Mouse (Mus musculus): ENCODE measurements around the gene Commd4. TPM values are rescaled to one million over a fixed set of nuclear protein-coding genes. Genes with fewer than 3 reads are reported as not detected.

Commd4 gene
- polyA plus RNA-seq, 1 experiment from 2014 or later: 50.3 TPM

DNA sequence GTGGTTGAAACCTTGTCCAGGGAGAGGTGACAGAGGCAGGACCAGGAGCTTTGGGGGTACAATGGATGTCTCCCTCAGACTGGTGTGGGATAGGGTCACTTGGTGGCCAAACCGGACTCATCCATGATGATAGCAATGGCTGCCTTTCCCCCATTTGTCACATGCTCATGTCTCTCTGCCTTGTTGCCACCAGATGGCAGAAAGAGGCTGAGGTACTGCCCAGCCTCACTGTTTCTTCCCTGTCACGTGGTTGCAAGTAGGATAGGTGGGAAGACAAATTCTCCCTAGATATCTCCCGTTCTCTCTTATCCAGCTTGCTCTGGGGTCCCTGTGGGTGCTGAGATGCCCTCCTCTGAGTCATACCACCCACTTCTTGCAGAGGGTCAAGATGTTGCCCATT lies 4.4 kb upstream of the Commd4 start:
- WGBS (ENCODE audit: insufficient replicate concordance): 10% methylated on average over 3 of the region's 3 CpGs
- no peak overlapping the region for H3K27ac ChIP-seq (ENCODE audit: low read length)
- peaks cover 1% of the 10 kb centered on the region for H3K4me1 ChIP-seq (ENCODE audit: control insufficient read depth, low read depth, low read length)
- no peak for ATAC-seq (ENCODE audit: low read depth)
- H3K27me3 ChIP-seq (ENCODE audit: control insufficient read depth, insufficient read depth, low read depth, low read length): no peaks in the 10 kb centered on the region
- no peak overlapping the region for H3K4me3 ChIP-seq (ENCODE audit: low read depth, low read length)
- H3K9ac ChIP-seq (ENCODE audit: low read depth, low read length): no peak overlapping the region
- H3K9me3 ChIP-seq (replicated peaks; ENCODE audit: control insufficient read depth, low read length): no peaks in the 10 kb centered on the region
- H3K36me3 ChIP-seq (ENCODE audit: control insufficient read depth, insufficient read depth): no peaks in the 10 kb centered on the region
- no peak overlapping the region for H3K4me2 ChIP-seq (ENCODE audit: low read depth, low read length)

DNA sequence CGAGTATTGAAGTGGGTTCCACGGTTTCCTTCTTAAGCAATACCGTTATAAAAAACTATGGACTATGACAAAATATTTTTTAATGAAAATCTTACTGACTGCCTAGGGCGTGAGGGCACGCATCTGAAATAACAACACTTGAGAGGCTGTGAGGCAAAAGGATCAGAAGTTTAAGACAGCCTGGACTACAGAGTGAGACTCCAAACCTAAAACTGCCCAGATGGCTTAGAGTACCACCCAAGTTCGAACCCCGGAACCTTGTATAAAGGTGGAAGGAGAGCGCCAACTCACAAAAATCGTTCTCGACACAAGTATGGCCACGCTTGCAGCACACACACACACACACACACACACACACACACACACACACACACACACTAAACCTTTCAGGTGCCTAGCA lies 375 bp upstream of the Commd4 start:
- WGBS (ENCODE audit: insufficient replicate concordance): 38% methylated on average over 11 of the region's 11 CpGs
- ATAC-seq (ENCODE audit: low read depth): no peak
- peak overlapping the region; percentile 78 for H3K4me3 ChIP-seq (ENCODE audit: low read depth, low read length)
- peaks cover 4% of the 10 kb centered on the region; the same call in 1 of the 2 replicates for H3K36me3 ChIP-seq (ENCODE audit: control insufficient read depth, insufficient read depth)
- H3K27ac ChIP-seq (ENCODE audit: low read length): no peak overlapping the region
- peak overlapping the region; percentile 76 for H3K9ac ChIP-seq (ENCODE audit: low read depth, low read length)
- peak overlapping the region; percentile 81 for H3K4me2 ChIP-seq (ENCODE audit: low read depth, low read length)
- no peaks in the 10 kb centered on the region for H3K27me3 ChIP-seq (ENCODE audit: control insufficient read depth, insufficient read depth, low read depth, low read length)
- peaks cover 5% of the 10 kb centered on the region for H3K4me1 ChIP-seq (ENCODE audit: control insufficient read depth, low read depth, low read length)
- no peaks in the 10 kb centered on the region for H3K9me3 ChIP-seq (replicated peaks; ENCODE audit: control insufficient read depth, low read length)

DNA sequence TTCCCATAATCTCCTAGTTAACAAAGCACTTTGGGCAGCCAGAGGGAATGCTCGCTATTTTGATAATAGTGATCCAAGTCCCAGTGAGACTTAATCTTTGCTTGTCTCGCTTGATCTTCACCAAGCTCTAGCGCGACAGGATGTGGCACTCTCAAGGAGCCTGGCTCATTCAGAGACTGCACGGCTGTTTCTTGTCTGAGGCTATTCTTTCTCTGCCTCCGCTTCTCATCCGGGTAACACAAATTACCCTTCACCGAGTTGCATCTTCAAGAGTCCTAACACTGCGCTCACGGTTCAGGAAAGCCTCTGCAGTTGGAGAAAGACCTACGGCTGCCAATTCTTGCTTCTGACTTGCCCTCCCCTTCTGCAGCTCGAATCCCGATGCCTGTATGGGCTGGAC lies 632 bp downstream of the Commd4 start:
- no peak for ATAC-seq (ENCODE audit: low read depth)
- H3K9ac ChIP-seq (ENCODE audit: low read depth, low read length): peak overlapping the region; percentile 76
- H3K4me3 ChIP-seq (ENCODE audit: low read depth, low read length): peak overlapping the region; percentile 78
- H3K27ac ChIP-seq (ENCODE audit: low read length): no peak overlapping the region
- H3K9me3 ChIP-seq (replicated peaks; ENCODE audit: control insufficient read depth, low read length): no peaks in the 10 kb centered on the region
- peaks cover 5% of the 10 kb centered on the region for H3K4me1 ChIP-seq (ENCODE audit: control insufficient read depth, low read depth, low read length)
- H3K4me2 ChIP-seq (ENCODE audit: low read depth, low read length): peak overlapping the region; percentile 81
- WGBS (ENCODE audit: insufficient replicate concordance): 30% methylated on average over 13 of the region's 13 CpGs
- H3K36me3 ChIP-seq (ENCODE audit: control insufficient read depth, insufficient read depth): peaks cover 4% of the 10 kb centered on the region; the same call in 1 of the 2 replicates
- no peaks in the 10 kb centered on the region for H3K27me3 ChIP-seq (ENCODE audit: control insufficient read depth, insufficient read depth, low read depth, low read length)

DNA sequence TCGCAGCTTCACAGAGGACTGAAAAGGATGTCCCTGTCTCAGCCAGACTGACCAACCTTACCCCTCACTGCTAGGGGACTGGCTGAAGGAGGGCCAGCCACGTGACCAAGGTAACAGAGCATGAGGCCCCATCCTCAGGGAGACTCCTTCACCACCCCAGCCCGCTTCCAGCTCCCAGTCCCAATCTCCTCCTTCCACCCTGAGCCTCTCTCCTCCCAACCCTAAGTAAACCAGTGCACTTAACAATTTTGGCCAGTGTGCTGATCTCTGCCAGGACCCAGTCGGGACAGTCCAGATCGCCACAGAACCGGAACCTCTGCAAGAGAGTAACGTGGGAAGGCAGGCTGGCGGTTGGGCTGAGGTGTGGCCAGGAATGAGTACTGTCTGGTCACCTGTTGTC lies 1.3 kb downstream of the Commd4 start:
- no peak overlapping the region for H3K9ac ChIP-seq (ENCODE audit: low read depth, low read length)

DNA sequence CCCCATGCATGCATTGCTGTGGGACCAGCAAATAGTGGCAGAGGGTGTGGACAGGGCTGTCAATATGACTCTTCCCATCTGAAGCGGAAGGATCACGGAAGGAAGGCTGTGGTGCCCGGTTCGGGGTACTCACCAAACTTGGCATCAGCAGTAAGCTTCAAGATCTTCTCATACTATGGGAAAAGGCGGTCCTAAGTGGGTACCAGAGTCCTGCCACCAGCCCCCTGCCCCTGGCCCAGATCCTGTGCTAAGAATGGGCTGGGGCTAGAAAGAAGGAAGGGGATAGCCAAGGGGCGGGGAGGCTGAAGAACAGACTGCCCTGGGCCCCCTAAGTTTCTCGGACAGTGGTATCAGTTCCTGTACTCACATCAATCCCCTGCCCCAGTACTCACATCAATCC lies 1.7 kb downstream of the Commd4 start:
- peaks cover 4% of the 10 kb centered on the region; the same call in 1 of the 2 replicates for H3K36me3 ChIP-seq (ENCODE audit: control insufficient read depth, insufficient read depth)
- no peak overlapping the region for H3K9ac ChIP-seq (ENCODE audit: low read depth, low read length)
- no peak overlapping the region for H3K4me2 ChIP-seq (ENCODE audit: low read depth, low read length)
- no peaks in the 10 kb centered on the region for H3K9me3 ChIP-seq (replicated peaks; ENCODE audit: control insufficient read depth, low read length)
- ATAC-seq (ENCODE audit: low read depth): no peak
- no peak overlapping the region for H3K4me3 ChIP-seq (ENCODE audit: low read depth, low read length)
- H3K27me3 ChIP-seq (ENCODE audit: control insufficient read depth, insufficient read depth, low read depth, low read length): no peaks in the 10 kb centered on the region
- 81% methylated on average over 7 of the region's 7 CpGs for WGBS (ENCODE audit: insufficient replicate concordance)
- H3K27ac ChIP-seq (ENCODE audit: low read length): no peak overlapping the region
- peaks cover 5% of the 10 kb centered on the region for H3K4me1 ChIP-seq (ENCODE audit: control insufficient read depth, low read depth, low read length)

More for the DNA sequence above, 1.3 kb downstream of the Commd4 start:
- WGBS (ENCODE audit: insufficient replicate concordance): 78% methylated on average over 8 of the region's 8 CpGs
- Histone ChIP-seq H3K9me3 (replicated peaks; ENCODE audit: control insufficient read depth, low read length) (no peaks in the 10 kb centered on the region), H3K27me3 (ENCODE audit: control insufficient read depth, insufficient read depth, low read depth, low read length) (no peaks in the 10 kb centered on the region), H3K4me2 (ENCODE audit: low read depth, low read length) (no peak overlapping the region), H3K27ac (ENCODE audit: low read length) (no peak overlapping the region), H3K4me1 (ENCODE audit: control insufficient read depth, low read depth, low read length) (peaks cover 5% of the 10 kb centered on the region), H3K36me3 (ENCODE audit: control insufficient read depth, insufficient read depth) (peaks cover 4% of the 10 kb centered on the region; the same call in 1 of the 2 replicates), H3K4me3 (ENCODE audit: low read depth, low read length) (no peak overlapping the region)
- no peak for ATAC-seq (ENCODE audit: low read depth)

DNA sequence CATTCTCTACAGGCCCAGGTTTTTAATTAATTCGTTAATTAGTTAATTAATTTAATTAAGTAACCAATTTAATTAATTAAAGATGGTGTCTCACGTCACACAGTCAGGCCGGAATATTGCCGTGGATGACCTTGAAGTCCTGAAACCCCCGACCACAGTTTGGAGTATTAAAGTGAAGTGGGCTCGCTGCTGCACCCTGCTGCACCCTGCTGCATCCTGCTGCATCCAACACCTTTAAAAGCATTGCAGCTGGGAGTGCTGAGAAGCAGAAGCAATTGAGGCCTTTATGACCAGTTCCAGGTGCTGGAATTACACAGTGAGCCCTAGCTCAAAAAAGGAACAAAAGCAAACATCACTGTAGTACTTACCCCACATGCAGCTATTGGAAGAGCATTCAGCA lies 5.8 kb downstream of the Commd4 start:
- Histone ChIP-seq H3K4me2 (ENCODE audit: low read depth, low read length) (no peak overlapping the region), H3K27me3 (ENCODE audit: control insufficient read depth, insufficient read depth, low read depth, low read length) (no peaks in the 10 kb centered on the region), H3K4me1 (ENCODE audit: control insufficient read depth, low read depth, low read length) (peaks cover 8% of the 10 kb centered on the region), H3K9ac (ENCODE audit: low read depth, low read length) (no peak overlapping the region), H3K27ac (ENCODE audit: low read length) (no peak overlapping the region), H3K36me3 (ENCODE audit: control insufficient read depth, insufficient read depth) (peaks cover 4% of the 10 kb centered on the region; the same call in 1 of the 2 replicates), H3K4me3 (ENCODE audit: low read depth, low read length) (no peak overlapping the region), H3K9me3 (replicated peaks; ENCODE audit: control insufficient read depth, low read length) (no peaks in the 10 kb centered on the region)
- no peak for ATAC-seq (ENCODE audit: low read depth)
- WGBS (ENCODE audit: insufficient replicate concordance): 53% methylated on average over 6 of the region's 6 CpGs

DNA sequence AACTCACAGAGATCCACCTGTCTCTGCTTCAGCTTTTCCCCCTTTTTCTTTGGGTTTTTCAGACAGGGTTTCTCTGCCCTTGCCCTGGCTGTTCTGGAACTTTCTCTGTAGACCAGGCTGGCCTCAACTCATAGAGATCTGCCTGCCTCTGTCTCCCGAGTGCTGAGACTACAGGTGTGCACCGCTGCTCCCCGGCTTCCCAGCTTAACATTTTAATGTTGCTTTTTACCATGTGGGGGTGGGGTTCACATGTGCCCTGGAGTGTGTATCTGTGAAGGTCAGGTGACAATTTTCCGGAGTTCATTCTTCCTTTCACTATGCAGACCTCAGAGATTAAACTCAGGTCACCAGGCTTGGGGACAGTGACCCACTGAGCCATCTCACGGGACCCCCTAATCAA lies 7.9 kb downstream of the Commd4 start:
- Histone ChIP-seq H3K4me1 (ENCODE audit: control insufficient read depth, low read depth, low read length) (peaks cover 8% of the 10 kb centered on the region), H3K9ac (ENCODE audit: low read depth, low read length) (no peak overlapping the region), H3K4me2 (ENCODE audit: low read depth, low read length) (no peak overlapping the region), H3K27ac (ENCODE audit: low read length) (no peak overlapping the region), H3K27me3 (ENCODE audit: control insufficient read depth, insufficient read depth, low read depth, low read length) (no peaks in the 10 kb centered on the region), H3K9me3 (replicated peaks; ENCODE audit: control insufficient read depth, low read length) (no peaks in the 10 kb centered on the region), H3K36me3 (ENCODE audit: control insufficient read depth, insufficient read depth) (peaks cover under 1% of the 10 kb centered on the region; the same call in 1 of the 2 replicates), H3K4me3 (ENCODE audit: low read depth, low read length) (no peak overlapping the region)
- WGBS (ENCODE audit: insufficient replicate concordance): 68% methylated on average over 5 of the region's 5 CpGs
- no peak for ATAC-seq (ENCODE audit: low read depth)

DNA sequence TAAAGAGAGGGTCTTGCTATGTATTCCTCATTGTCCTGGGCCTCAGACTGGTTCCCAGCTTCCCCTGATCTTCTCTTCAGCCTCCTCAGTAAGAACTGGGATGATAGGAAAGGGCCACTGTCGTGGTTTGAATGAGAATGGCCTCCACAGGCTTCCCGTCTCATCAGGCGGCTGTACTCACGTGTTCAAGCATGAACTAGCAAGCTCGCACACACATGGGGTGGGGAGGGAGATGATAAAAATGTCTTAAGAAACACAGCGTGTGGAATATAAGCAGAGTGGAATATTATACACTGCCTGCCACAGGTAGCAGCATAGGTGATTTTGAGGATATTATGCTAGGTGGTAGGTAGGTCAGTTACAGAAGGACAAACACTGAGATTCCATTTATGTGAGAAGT lies 9.1 kb downstream of the Commd4 start:
- Histone ChIP-seq H3K4me3 (ENCODE audit: low read depth, low read length) (peak overlapping the region; percentile 62), H3K36me3 (ENCODE audit: control insufficient read depth, insufficient read depth) (no peaks in the 10 kb centered on the region), H3K9me3 (replicated peaks; ENCODE audit: control insufficient read depth, low read length) (no peaks in the 10 kb centered on the region), H3K27me3 (ENCODE audit: control insufficient read depth, insufficient read depth, low read depth, low read length) (no peaks in the 10 kb centered on the region), H3K4me2 (ENCODE audit: low read depth, low read length) (peak overlapping the region; percentile 65), H3K9ac (ENCODE audit: low read depth, low read length) (no peak overlapping the region; the same call in 1 of the 2 replicates), H3K4me1 (ENCODE audit: control insufficient read depth, low read depth, low read length) (peaks cover 8% of the 10 kb centered on the region), H3K27ac (ENCODE audit: low read length) (no peak overlapping the region)
- 65% methylated on average over 6 of the region's 6 CpGs for WGBS (ENCODE audit: insufficient replicate concordance)
- ATAC-seq (ENCODE audit: low read depth): no peak

DNA sequence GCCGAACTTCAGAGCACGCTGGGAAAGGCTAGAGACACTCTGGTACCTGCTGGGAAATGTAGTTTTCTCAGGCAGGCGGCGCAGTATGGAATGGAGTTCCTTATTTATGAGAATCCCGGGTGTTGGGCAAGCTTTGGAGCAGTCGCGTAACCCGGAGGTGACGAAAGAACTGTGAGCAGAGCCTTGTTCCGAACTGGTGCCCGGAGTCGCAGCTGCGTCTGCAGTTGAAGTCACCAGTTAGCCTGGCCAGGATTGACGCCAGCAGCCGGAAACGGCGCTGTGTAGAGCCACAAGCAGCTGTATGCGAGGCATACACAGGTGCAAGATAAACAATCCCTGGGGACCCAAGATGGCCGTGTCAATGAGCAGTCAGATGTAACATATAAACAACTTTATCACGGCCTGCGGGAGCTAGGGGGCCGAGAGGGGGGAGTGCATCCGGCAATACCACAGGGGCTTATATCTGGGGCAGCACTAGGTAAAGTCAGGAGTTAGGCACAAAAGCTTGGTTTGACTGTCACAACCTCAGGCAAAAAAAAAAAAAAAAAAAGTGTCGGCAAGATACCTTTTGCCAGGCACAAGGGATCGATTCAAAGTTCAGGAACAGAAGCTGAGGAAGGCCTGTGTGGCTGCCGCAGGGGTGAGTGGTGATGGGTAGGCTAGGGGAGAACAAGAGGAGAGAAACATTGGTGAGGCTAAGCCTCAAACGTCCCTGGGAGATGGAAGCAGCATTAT lies 9.8 kb downstream of the Commd4 start, which contains the start of gene Neil1:
Neil1 (minus strand) TSS at position 162 of the 735 bp plus-strand sequence.
- Histone ChIP-seq H3K9me3 (replicated peaks; ENCODE audit: control insufficient read depth, low read length) (no peaks in the 10 kb centered on the region), H3K9ac (ENCODE audit: low read depth, low read length) (peak within 1 kb of the TSS; percentile 66), H3K27me3 (ENCODE audit: control insufficient read depth, insufficient read depth, low read depth, low read length) (no peaks in the 10 kb centered on the region), H3K4me2 (ENCODE audit: low read depth, low read length) (peak within 1 kb of the TSS; percentile 65), H3K4me3 (ENCODE audit: low read depth, low read length) (peak within 1 kb of the TSS; percentile 62), H3K27ac (ENCODE audit: low read length) (peak within 1 kb of the TSS; percentile 65), H3K4me1 (ENCODE audit: control insufficient read depth, low read depth, low read length) (peaks cover 8% of the 10 kb centered on the region), H3K36me3 (ENCODE audit: control insufficient read depth, insufficient read depth) (no peaks in the 10 kb centered on the region)
- peak; percentile 85 for ATAC-seq (ENCODE audit: low read depth)
- under 1% methylated on average over 27 of the region's 27 CpGs for WGBS (ENCODE audit: insufficient replicate concordance)
